Mouse (Mus musculus): ENCODE measurements at regions not wholly inside any gene's neighbourhood (a gene's known extent, or its start where the extent isn't known, plus 50 kb on each side); places are given as distances from the start of the nearest gene placed in this dataset.

- TF ChIP-seq MAX (IDR thresholded peaks at IDR 0.05) (no peak), CTCF (IDR thresholded peaks at IDR 0.05; ENCODE audit: control insufficient read depth, insufficient read depth, insufficient read length) (no peak)
These were observed 154.6 kb downstream of the Kdr start for GRCm38 (mm10) chr5:75823646-75824045.
